Mouse (Mus musculus): ENCODE measurements at regions not wholly inside any gene's neighbourhood (a gene's known extent, or its start where the extent isn't known, plus 50 kb on each side); places are given as distances from the start of the nearest gene placed in this dataset. TPM values are rescaled to one million over a fixed set of nuclear protein-coding genes. Genes with fewer than 3 reads are reported as not detected.

- no peak overlapping the region for H3K27ac ChIP-seq (ENCODE audit: low read depth)
- ATAC-seq (no peak), DNase-seq (no peak)
- no peak overlapping the region for H3K9ac ChIP-seq (replicated peaks)
- H3K27me3 ChIP-seq (ENCODE audit: insufficient read depth, low read length) = no peaks in the 10 kb centered on the region
- no peaks in the 10 kb centered on the region for H3K4me1 ChIP-seq (ENCODE audit: insufficient read depth)
- TF ChIP-seq CTCF (IDR thresholded peaks at IDR 0.05; ENCODE audit: low read depth) = no peak
- TF ChIP-seq EP300 (IDR thresholded peaks at IDR 0.05; ENCODE audit: low read depth) = no peak
- H3K9me3 ChIP-seq (ENCODE audit: low read length) = no peaks in the 10 kb centered on the region
- no peak overlapping the region for H3K4me3 ChIP-seq (ENCODE audit: low read depth, low read length)
- 49% methylated on average over 2 of the region's 2 CpGs for WGBS (ENCODE audit: insufficient replicate concordance)
- H3K36me3 ChIP-seq (replicated peaks; ENCODE audit: insufficient read depth, low read length) = no peaks in the 10 kb centered on the region
- no peak overlapping the region for H3K4me2 ChIP-seq (ENCODE audit: low read depth, low read length)
Measured at GRCm38 (mm10) chr1:195312426-195312825, 135.9 kb upstream of the Cr2 start.

DNA sequence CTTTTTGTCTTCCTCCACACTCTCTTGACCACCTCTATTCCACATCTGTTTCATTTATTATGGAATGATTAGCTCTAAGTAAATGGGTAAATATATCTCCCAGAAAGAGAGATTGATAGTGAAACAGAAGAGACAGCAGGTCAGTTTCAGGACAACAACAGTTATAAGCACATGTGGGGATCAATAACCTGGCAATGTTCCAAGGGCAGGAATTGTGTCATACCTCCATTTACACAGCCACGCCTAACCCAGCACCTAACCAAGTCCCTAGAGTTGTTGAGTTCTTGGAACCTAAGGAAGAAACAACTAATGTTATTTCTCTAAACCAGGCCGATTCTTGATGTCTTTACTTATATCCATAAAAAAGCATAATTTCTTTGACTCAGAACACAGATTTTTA lies 108.6 kb upstream of the Cr2 start:
- no peak for TF ChIP-seq EP300 (IDR thresholded peaks at IDR 0.05; ENCODE audit: low read depth)
- no peak for TF ChIP-seq CTCF (IDR thresholded peaks at IDR 0.05; ENCODE audit: low read depth)
- Histone ChIP-seq H3K9me3 (ENCODE audit: low read length) (no peaks in the 10 kb centered on the region), H3K4me1 (ENCODE audit: insufficient read depth) (no peaks in the 10 kb centered on the region), H3K36me3 (replicated peaks; ENCODE audit: insufficient read depth, low read length) (no peaks in the 10 kb centered on the region), H3K4me2 (ENCODE audit: low read depth, low read length) (no peak overlapping the region), H3K27me3 (ENCODE audit: insufficient read depth, low read length) (no peaks in the 10 kb centered on the region), H3K27ac (ENCODE audit: low read depth) (no peak overlapping the region), H3K4me3 (ENCODE audit: low read depth, low read length) (no peak overlapping the region), H3K9ac (replicated peaks) (no peak overlapping the region)
- 55% methylated on average over 2 of the region's 2 CpGs for WGBS (ENCODE audit: insufficient replicate concordance)
- ATAC-seq (peak; percentile 78), DNase-seq (peak; percentile 70)

DNA sequence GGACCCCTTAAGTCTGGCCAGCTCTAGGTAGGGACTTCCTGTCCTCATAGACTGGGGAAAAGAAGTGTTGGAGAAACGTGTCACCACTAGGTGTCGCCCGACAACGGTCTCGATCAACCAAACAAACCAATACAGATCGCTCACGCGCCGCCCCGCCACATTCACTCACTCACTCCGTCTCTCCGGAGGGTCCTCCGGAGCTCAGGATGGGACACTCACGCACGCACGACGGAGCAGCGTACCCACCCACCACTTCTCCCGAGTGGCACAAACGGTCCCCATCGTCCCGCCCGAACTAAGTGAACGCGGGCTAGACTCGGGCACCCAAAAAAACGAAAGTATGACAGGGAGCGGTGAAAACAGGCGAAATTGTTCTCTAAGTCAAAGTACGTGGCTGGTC lies 65.0 kb upstream of the Cr2 start:
- WGBS (ENCODE audit: insufficient replicate concordance) = 6% methylated on average over 30 of the region's 30 CpGs
- DNase-seq = peak; percentile 100
- ATAC-seq = no peak

DNA sequence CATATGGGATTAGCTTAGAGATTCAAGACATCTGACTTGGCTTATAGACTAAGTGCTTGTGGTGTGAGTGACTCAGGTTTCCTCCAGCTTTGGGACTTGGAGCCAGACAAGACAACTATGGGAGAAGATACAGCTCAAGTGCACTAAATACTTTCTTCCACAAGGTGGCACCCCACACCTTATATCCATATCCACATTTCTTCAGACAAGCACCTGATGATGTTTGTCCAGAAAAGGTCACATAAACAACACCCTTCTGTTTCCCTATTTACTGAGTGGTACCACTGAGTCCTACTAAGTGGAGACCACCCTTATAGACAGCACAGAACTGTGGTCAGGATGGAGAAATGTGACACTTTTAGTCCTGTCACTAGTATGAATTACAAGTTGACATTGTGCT lies 56.1 kb upstream of the Cr2 start:
- Histone ChIP-seq H3K4me1 (ENCODE audit: insufficient read depth) (no peaks in the 10 kb centered on the region), H3K36me3 (replicated peaks; ENCODE audit: insufficient read depth, low read length) (no peaks in the 10 kb centered on the region), H3K4me2 (ENCODE audit: low read depth, low read length) (no peak overlapping the region), H3K27ac (ENCODE audit: low read depth) (no peak overlapping the region), H3K9ac (replicated peaks) (no peak overlapping the region), H3K27me3 (ENCODE audit: insufficient read depth, low read length) (no peaks in the 10 kb centered on the region), H3K4me3 (ENCODE audit: low read depth, low read length) (no peak overlapping the region), H3K9me3 (ENCODE audit: low read length) (no peaks in the 10 kb centered on the region)
- ATAC-seq = peak; percentile 55
- peak; percentile 38 for DNase-seq
- TF ChIP-seq EP300 (IDR thresholded peaks at IDR 0.05; ENCODE audit: low read depth) (no peak), CTCF (IDR thresholded peaks at IDR 0.05; ENCODE audit: low read depth) (peak; percentile 79)

More for the DNA sequence above, 65.0 kb upstream of the Cr2 start:
- Histone ChIP-seq H3K27ac (ENCODE audit: low read depth) (no peak overlapping the region), H3K36me3 (replicated peaks; ENCODE audit: insufficient read depth, low read length) (no peaks in the 10 kb centered on the region), H3K9me3 (ENCODE audit: low read length) (no peaks in the 10 kb centered on the region), H3K27me3 (ENCODE audit: insufficient read depth, low read length) (no peaks in the 10 kb centered on the region), H3K9ac (replicated peaks) (no peak overlapping the region), H3K4me2 (ENCODE audit: low read depth, low read length) (no peak overlapping the region), H3K4me1 (ENCODE audit: insufficient read depth) (no peaks in the 10 kb centered on the region), H3K4me3 (ENCODE audit: low read depth, low read length) (no peak overlapping the region)
- no peak for TF ChIP-seq CTCF (IDR thresholded peaks at IDR 0.05; ENCODE audit: low read depth)
- TF ChIP-seq EP300 (IDR thresholded peaks at IDR 0.05; ENCODE audit: low read depth) = no peak

DNA sequence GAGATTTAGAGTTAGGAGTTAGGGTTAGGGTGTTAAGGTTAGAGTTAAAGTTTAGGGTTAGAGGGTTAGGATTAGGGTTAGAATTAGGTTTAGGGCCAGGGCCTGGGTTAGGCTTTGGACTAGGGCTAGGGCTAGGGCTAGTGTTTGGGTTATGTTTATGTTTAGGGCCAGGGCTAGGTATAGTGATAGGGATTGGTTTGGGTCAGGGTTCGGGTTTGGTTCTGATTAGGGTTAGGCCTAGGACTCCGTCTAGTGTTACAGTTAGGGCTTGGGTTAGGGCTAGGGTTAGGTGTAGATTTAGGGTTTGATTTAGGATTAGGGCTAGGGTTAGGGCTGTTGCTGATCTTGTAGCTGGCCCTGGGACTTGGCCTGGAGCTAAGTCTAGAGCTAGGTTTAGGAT lies 50.5 kb upstream of the Cr2 start:
- no peak overlapping the region for H3K4me2 ChIP-seq (ENCODE audit: low read depth, low read length)
- TF ChIP-seq EP300 (IDR thresholded peaks at IDR 0.05; ENCODE audit: low read depth) = no peak
- no peak for TF ChIP-seq CTCF (IDR thresholded peaks at IDR 0.05; ENCODE audit: low read depth)
- no peak overlapping the region for H3K9ac ChIP-seq (replicated peaks)
- no peaks in the 10 kb centered on the region for H3K27me3 ChIP-seq (ENCODE audit: insufficient read depth, low read length)
- DNase-seq (no peak), ATAC-seq (no peak; the same call in 1 of the 2 replicates)
- WGBS (ENCODE audit: insufficient replicate concordance) = 81% methylated on average over 2 of the region's 2 CpGs
- no peak overlapping the region for H3K27ac ChIP-seq (ENCODE audit: low read depth)
- H3K4me1 ChIP-seq (ENCODE audit: insufficient read depth) = no peaks in the 10 kb centered on the region
- no peaks in the 10 kb centered on the region for H3K36me3 ChIP-seq (replicated peaks; ENCODE audit: insufficient read depth, low read length)
- no peak overlapping the region for H3K4me3 ChIP-seq (ENCODE audit: low read depth, low read length)
- no peaks in the 10 kb centered on the region for H3K9me3 ChIP-seq (ENCODE audit: low read length)

Small RNAs in the stretch of these regions (microRNA-seq; reads per million reads assigned to microRNA genes)
- gene Gm24802 = not detected
